Mouse (Mus musculus): ENCODE measurements around the gene Dennd6b.

Dennd6b gene

DNA sequence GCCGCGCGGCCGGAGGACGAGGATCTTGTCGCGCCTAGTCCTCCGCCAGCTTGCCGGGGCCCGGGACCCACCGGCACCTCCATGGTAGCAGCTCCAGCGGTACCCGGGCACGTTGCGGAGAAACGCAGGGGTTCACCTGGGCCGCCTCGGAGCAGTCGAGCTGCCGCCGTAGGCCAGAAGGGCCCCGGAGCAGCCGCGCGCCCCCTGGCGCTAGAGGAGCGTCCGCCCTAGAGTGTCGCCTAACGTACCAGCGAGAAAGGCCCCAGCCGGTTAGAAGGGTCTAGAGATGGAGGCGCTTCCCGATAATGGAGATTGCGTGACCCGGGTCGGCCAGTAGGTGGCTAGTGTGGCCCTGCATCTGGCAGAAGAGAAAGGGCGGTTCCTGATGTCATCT, at the start of gene Dennd6b:
Gene Dennd6b (minus strand): TSS at position 184 of the 394 bp plus-strand sequence.
- peak; percentile 98 for DNase-seq

GRCm38 (mm10) chr15:89241025-89241424, 44.7 kb upstream of the Dennd6b start:
- DNase-seq: peak in 1 of 2 experiments; percentile 16

GRCm38 (mm10) chr15:89239751-89240392, 43.6 kb upstream of the Dennd6b start:
- no peak for DNase-seq

- no peak for DNase-seq
Measured at GRCm38 (mm10) chr15:89234052-89234451, 37.8 kb upstream of the Dennd6b start.

DNA sequence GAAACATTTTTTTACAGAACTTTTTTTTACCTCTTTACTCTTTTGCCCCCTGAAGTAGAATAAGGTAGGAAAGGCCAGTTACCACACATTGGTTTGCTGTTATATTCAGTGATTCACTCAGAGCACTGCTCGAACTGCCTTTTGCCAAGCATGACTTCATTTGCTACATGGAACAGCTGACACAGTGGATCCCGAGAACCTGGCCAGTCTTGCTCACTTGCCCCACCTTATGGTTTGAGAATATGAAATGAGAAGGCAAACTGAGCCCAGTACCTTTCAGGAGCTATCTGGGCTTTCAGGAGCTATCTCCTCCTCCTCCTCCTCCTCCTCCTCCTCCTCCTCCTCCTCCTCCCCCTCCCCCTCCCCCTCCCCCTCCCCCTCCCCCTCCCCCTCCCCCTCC, 37.3 kb upstream of the Dennd6b start:
- DNase-seq: peak in 1 of 2 experiments; percentile 26

GRCm38 (mm10) chr15:89215611-89216233, 19.4 kb upstream of the Dennd6b start:
- DNase-seq: no peak

DNA sequence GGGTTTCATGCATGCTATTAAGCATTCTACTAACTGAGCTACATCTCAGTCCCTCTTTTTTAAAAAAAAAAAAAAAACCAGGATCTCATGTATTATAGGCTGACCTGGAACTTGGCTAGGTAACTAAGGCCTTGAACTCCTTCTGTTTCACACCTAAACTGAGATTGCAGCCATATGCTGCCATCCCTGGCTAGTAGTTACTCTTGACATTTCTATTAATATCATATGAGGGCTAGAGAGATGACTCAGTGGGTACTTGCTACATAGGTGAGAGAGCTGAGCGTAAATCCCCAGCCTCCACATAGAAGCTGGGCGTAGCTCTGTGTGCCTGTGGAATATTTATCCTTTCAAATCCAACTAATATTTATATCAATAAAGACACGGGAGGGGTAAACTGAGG, 18.7 kb upstream of the Dennd6b start:
- no peak for DNase-seq

DNA sequence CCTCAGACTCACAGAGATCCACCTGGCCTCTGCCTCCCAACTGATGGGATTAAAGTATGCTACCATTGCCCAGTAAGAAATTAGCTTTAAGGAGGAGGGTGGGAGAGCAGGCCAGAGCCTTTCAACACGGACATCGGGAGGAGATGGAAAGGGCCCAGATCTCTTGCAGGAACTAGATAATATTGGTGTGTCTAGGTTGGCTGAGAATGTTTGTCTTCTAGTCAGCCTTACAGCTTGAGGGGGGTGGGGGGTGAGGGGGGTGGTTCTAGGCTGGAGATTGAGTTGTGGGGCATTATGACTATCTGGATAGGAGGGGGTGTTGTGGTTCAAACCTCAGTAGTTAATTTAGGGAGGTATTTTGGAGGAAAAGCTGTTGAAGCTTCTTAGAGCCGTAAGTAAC, 17.2 kb upstream of the Dennd6b start:
- no peak for DNase-seq

DNA sequence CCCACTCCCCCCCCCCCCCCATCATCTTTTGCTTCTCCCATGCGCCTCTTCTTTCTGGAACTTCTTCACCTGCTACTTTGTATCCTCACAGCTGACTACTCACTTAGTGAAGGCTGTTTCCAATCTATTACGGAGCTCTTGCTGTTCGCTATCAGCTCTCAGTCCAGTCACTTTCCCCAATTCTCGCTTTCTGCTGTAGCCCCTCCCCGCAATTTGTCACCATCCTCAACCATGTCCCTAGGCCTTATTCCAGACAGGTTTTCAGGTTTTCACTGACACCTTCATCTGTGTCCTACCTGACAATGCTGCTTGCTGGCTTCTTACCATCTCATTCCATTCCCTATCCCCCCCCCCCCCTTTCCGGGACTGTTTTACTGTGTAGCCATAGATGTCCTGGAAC, 16.2 kb upstream of the Dennd6b start:
- no peak for DNase-seq

DNA sequence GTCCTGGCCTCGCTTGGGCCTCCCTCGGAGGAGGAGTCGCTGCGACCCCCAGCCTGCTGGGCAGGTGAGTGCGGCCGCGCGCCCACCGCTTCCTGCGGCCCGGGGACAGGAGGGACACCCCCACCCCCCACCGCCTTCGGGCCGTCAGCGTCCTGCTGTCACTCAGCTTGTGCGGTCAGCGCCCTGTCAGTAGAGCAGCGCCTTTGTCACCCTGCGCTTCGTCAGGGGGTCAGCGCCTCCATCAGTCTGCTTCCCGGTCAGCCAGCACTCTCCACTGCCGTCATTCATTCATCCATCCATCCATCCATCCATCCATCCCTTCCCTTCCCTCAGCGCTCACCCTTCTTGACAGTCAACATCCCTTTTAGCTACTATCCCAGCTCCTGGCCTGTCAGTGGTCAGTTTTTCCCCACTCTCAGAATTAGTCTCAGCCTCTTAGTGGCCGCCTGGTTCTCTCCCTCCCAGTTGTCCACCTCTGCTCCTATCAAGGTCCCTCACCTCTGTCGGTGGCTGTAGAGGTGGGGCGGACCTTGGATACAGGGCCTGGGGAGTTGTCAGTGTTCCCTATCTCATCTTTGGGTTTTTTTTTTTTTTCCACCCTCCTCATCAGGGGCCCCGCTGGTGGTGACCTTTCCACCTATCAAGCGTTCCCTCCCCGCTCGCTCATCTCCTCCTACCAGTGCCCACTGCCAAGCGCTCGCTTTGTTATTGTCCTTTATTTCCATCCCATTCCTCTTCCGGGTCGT, 15.6 kb upstream of the Dennd6b start:
- DNase-seq: no peak

GRCm38 (mm10) chr15:89210915-89211715, 14.8 kb upstream of the Dennd6b start, which contains the start of gene Ppp6r2:
Ppp6r2 (plus strand) TSS chr15:89211553.
- DNase-seq: peak; percentile 89 to 93

- DNase-seq: peak; percentile 95 to 97
Measured at GRCm38 (mm10) chr15:89209886-89210761, 13.8 kb upstream of the Dennd6b start.

DNA sequence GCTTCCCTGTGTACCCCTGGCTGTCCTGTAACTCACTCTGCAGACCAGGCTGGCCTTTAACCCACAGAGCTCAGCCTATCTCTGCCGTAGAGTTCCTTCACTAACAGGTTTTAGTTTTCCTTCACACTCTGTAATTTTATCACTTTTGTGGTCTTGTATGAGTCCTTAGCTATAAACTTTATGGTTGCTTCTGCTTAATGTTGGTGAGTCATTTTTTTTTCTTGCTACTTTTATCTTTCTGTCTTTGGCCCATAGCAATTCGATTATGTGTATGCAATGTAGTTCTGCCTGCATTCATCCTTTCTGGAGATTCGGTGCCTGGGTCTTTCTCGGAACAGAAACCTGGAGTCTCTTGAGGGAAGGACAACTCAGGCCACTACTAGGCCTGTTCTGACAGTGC, 11.2 kb upstream of the Dennd6b start:
- DNase-seq: no peak

- DNase-seq: no peak
Measured at GRCm38 (mm10) chr15:89197056-89197455, 760 bp upstream of the Dennd6b start.

DNA sequence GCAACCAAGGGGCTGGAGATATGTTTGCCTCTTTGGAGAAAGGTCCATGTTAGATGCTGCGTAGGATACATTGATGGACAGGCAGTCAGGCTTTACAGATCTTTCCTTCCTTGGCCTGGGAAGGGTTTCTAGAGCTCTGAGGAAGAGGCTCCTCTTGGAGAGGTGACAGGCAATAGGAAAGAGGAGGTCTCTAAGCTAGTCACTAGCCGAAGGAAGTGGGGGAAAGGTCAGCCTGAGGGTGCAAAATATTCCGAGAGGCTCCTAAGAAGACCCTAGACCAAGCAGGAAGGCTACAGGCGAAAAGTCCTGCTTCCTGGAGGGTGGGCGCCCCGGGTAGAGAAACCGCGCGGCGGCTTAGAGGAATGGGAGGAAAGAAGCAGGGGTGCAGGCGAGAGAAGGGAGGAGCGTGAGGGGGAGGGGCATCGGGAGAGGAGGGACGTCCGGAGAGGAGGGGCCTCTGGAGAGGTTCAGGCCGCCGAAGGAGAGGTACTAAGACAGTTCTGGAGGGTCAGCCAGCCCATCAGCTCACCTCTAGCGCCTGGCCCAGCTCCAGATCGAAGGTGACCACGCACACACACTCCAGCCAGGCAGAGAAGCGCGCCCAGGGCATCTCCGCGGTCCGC, 495 bp downstream of the Dennd6b start:
- peak; percentile 95 to 97 for DNase-seq

DNA sequence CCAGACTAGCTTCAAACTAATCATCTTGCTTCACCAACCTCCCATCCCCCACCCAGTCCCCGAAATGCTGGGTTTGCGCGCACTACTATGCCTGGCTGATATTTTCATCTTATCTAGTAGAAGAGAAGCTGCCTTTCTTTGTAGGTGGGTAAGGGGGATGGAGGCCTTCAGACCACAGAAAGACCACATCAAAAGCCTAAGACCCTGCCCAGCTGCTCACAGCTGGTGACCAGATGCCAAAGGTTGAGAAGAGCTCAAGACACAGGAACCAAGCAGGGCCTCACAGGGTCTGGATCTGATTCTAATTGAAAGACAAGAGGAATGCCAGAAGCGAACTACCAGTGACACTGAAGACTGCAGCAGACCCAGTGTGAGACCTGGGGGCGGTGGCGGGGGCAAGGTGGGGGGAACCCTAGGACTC, 1.0 kb downstream of the Dennd6b start:
- DNase-seq: peak; percentile 49 to 58

GRCm38 (mm10) chr15:89184937-89185227, 11.4 kb downstream of the Dennd6b start:
- DNase-seq: no peak

GRCm38 (mm10) chr15:89184141-89184936, 12.0 kb downstream of the Dennd6b start:
- no peak for DNase-seq

GRCm38 (mm10) chr15:89182842-89183241, 13.5 kb downstream of the Dennd6b start:
- no peak for DNase-seq

DNA sequence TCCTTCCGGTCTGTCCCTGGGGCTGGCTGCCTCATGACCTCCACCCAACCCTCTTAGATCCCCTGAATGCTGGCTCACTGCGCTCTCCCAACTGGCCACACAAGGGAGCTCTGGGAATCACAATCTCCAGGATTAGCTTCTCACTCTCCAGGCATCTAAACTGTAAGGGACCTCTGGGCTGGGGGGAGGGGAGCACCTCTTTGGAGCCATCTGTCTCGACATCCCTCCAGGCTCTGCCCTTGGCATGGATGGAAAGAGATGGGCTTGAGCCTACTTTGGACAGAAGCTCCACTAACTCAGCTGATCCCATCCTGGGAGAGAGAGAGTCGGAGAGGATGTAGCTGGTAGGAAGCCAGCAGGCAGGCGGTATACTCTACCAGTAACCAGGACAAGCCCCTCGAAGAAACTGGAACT, 14.0 kb downstream of the Dennd6b start:
- DNase-seq: peak; percentile 65 to 75
